Mouse (Mus musculus) testis, adult 2 months (tissue): ENCODE measurements at regions not wholly inside any gene's neighbourhood (a gene's known extent, or its start where the extent isn't known, plus 50 kb on each side); places are given as distances from the start of the nearest gene placed in this dataset.

Source experiments
- H3K27ac ChIP-seq: fragments of 200-500 bp; 2 replicates; pipeline ENCODE4 v1.5.1; 2012; ENCODE audit warnings: low read depth, low read length; ENCODE audit not compliant: control insufficient read depth, insufficient read depth
- H3K27me3 ChIP-seq: fragments of 200-500 bp; 2 replicates; pipeline ENCODE4 v1.6.1; 2012; ENCODE audit warnings: mild to moderate bottlenecking, low read length, moderate library complexity; ENCODE audit not compliant: control insufficient read depth, insufficient read depth
- H3K36me3 ChIP-seq: fragments of 200-500 bp; 2 replicates; pipeline ENCODE4 v1.6.1; 2012; ENCODE audit warnings: mild to moderate bottlenecking, low read length; ENCODE audit not compliant: control insufficient read depth, insufficient read depth
- H3K4me1 ChIP-seq: fragments of 200-500 bp; 2 replicates; pipeline ENCODE4 v1.6.1; 2012; ENCODE audit warnings: low read length; ENCODE audit not compliant: control insufficient read depth, insufficient read depth
- H3K4me3 ChIP-seq: fragments of 200-500 bp; 2 replicates; pipeline ENCODE4 v1.5.1; 2012; ENCODE audit warnings: low read depth, mild to moderate bottlenecking, low read length, moderate library complexity, mixed read lengths; ENCODE audit not compliant: control insufficient read depth
- CTCF ChIP-seq: fragments of 200-500 bp; IDR thresholded peaks from 2 replicates; pipeline ENCODE4 v1.5.1; 2012; ENCODE audit warnings: low read depth, mild to moderate bottlenecking, inconsistent platforms, low read length, moderate library complexity; ENCODE audit not compliant: control insufficient read depth, insufficient read depth, insufficient replicate concordance
- POLR2A ChIP-seq: fragments of 200-500 bp; IDR thresholded peaks from 2 replicates; pipeline ENCODE4 v1.6.1; 2012; ENCODE audit warnings: low read depth, mild to moderate bottlenecking, inconsistent platforms, low read length, moderate library complexity; ENCODE audit not compliant: control insufficient read depth

DNA sequence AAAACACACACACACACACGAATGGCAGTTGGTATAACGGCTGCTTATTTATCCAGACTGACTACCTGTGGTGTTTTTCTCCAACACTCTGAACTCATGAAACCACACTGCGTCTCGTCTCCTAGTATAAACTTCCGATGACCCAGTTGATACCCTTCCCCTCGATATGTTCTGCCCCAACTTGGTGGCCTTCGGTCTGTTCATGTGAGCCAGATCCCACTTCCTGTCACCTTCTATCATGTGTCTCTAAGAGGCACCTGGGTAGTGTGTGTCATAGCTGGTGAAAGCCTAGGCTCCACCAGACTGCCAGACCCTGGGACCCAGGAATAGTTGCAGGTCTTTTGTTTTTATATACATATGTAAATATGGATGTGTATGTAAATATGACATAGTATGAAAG lies 83.9 kb upstream of the Lef1 start:
- Histone ChIP-seq H3K27me3 (no peaks in the 10 kb centered on the region), H3K4me3 (no peak overlapping the region), H3K4me1 (peaks cover 5% of the 10 kb centered on the region), H3K36me3 (no peaks in the 10 kb centered on the region), H3K27ac (no peak overlapping the region)
- TF ChIP-seq POLR2A (no peak), CTCF (no peak)

DNA sequence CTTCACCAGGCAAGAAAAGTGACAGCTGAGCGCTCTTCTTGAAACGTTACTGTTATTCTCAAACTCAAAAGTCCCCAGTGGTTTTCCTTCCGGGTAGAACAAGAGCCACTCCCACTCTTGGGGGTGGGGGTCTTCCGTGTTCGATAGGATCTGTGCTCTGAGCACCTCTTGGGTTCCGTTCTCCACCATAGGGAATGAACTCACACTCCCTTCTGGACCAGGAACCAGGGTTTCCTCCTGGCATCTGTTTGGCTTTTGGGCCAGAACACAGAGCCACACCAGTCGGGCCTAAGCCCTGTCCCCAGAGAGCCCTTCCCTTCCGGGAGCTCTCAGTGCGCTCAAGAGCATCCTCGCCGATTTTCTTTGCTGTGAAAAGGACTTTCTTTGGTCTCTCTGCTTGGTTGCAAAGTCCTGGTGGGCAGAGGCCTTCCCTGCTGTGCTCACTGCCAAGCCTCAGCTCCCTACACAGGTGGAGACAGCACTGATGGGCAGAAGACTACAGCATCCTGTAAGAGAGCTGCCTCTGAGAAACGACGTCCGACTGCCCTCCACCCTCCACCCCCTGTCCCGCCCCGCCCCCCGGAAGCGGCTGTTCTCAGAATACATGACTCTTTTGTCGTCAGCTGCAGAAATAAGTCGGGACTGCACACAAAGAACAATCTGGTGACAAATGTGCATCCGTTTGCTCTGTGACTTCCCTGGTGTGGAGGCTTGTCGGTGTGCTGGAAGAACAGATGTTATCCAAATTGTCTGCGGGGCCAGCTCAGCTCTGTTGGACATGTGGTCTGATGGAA lies 90.9 kb upstream of the Lef1 start:
- Histone ChIP-seq H3K4me1 (peaks cover 3% of the 10 kb centered on the region), H3K27me3 (no peaks in the 10 kb centered on the region)

DNA sequence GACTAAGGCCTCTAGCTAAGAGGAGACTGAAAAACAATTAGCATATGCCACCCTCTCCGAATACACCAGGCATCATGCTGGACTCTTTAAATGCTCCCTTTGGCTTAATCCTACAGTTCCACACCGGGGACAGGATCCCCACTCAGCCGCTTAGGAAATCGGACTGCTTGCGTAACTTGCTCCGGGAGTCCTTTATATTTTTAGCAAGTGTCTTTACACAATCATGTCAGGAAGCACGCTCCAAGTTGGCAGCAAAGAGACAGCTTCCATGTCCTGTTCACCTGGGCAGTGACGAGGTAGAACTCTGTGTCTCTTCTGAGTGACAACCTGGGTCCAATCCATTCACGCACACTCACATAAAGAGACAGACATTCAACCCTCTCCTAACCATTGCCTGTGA lies 92.4 kb upstream of the Lef1 start:
- Histone ChIP-seq H3K4me1 (peaks cover 3% of the 10 kb centered on the region), H3K27ac (no peak overlapping the region), H3K27me3 (no peaks in the 10 kb centered on the region), H3K36me3 (no peaks in the 10 kb centered on the region), H3K4me3 (no peak overlapping the region)
- TF ChIP-seq CTCF (no peak), POLR2A (no peak)

More for the DNA sequence above, 90.9 kb upstream of the Lef1 start:
- Histone ChIP-seq H3K27ac (peak overlapping the region; percentile 67; the same call in 1 of the 2 replicates), H3K36me3 (no peaks in the 10 kb centered on the region), H3K4me3 (peak overlapping the region; percentile 74)
- TF ChIP-seq CTCF (no peak), POLR2A (0 out of 2 replicates have a peak, but pooled peaks have one; percentile 36)

DNA sequence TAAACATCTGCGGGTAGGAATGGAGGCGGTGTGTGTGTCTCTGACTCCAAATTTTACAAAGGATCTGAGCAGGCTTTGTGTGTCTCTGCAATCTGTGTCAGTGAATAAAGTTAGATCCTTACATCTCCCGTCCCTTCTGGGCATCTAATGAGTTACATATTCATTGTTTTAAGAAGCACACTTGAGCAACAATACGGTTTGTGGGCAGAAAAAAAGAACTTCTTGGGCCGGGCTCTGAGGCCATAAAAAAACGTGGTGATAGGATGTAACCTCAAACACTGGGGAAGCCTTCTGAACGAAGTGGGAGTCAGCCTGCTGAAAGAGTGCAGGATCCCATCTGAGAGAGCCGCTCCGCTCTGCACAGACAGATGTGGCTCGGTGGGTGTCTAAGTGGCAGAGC lies 94.2 kb upstream of the Lef1 start:
- TF ChIP-seq POLR2A (no peak), CTCF (no peak)
- Histone ChIP-seq H3K4me1 (peaks cover 3% of the 10 kb centered on the region), H3K36me3 (no peaks in the 10 kb centered on the region), H3K27ac (no peak overlapping the region), H3K27me3 (no peaks in the 10 kb centered on the region), H3K4me3 (no peak overlapping the region)

DNA sequence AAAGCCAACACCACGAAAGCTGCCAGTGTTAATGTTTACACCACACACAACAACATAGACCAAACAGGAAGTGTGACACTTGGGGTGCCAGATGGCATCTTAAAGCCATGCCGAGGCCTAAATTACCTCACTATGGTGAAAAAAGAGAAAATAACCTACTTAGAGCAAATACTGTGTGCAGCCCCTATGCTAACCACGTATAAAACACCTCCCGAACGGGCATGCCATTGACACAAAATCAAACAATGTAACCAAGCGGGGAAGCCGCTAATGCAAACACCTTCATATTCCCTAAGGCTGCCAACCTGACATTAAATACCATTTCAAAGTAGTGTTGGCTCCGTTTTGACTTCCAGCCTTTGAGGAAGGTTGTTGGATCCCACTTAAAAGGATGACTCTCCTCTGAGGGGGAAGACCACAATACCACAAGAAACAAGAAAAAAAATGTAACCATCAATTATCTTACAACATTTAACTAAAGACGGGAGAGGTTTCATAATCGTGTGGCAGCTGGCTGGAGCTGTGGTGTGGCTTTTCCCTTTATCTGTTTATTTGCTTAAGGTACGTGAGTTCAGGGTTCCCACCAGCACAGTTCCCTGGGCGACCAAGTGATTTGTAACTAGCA lies 96.1 kb upstream of the Lef1 start:
- H3K4me3 ChIP-seq = no peak overlapping the region

DNA sequence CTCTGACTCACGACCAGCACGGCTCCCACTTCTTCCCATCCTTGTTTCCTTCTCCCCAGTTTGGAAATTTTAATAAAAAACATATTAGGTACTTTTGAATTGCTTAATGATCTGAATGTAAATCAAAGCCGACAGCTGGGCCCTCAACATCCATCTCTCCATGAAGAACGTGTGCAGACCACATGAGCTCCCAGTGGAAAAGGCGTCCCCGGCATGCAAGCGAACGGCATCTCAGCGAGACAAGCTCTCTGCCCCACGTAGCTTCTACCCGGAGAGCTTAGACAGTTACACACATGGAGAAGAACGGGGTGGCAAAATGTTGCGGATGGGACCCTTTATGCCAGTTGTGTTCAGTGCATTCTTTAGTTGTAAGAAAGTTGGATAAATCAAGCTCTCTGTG lies 109.6 kb upstream of the Lef1 start:
- H3K4me3 ChIP-seq = no peak overlapping the region
- no peak overlapping the region for H3K27ac ChIP-seq
- H3K36me3 ChIP-seq = no peaks in the 10 kb centered on the region
- TF ChIP-seq POLR2A (no peak), CTCF (no peak)
- no peaks in the 10 kb centered on the region for H3K27me3 ChIP-seq
- no peaks in the 10 kb centered on the region for H3K4me1 ChIP-seq

More for the DNA sequence above, 96.1 kb upstream of the Lef1 start:
- TF ChIP-seq CTCF = no peak
- TF ChIP-seq POLR2A = no peak
- Histone ChIP-seq H3K27ac (no peak overlapping the region), H3K4me1 (peaks cover under 1% of the 10 kb centered on the region), H3K36me3 (no peaks in the 10 kb centered on the region), H3K27me3 (no peaks in the 10 kb centered on the region)

DNA sequence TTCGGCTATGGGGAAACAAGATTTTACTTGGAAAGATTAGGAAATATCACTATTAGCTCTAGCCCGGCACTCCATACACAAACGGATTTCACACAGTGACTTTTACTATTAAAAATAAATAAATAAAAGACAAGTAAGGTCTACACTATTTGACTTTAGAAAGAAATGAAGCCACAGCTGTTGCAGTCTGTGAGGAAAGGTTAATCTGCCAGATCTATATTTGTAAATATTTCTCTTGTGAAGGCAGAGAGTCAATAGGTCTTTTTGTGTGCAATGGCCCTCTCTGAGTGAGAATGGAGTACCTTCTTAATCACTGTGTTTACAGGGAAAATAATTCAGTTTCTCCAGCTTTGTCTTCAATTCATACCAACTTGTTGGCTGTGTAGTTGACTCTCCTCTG lies 110.0 kb upstream of the Lef1 start:
- no peak overlapping the region for H3K4me3 ChIP-seq
- no peaks in the 10 kb centered on the region for H3K36me3 ChIP-seq
- no peak overlapping the region for H3K27ac ChIP-seq
- TF ChIP-seq POLR2A (no peak), CTCF (no peak)
- no peaks in the 10 kb centered on the region for H3K4me1 ChIP-seq
- H3K27me3 ChIP-seq = no peaks in the 10 kb centered on the region
